ENCODE assay signal across 20 mouse cellular contexts in genomic region chr13:92129877-92130276, GRCm38 (mm10). TPM values are rescaled to one million over a fixed set of nuclear protein-coding genes. Genes with fewer than 3 reads are reported as not detected.
DNase-seq lines count a peak whose midpoint lies in the region; ATAC-seq and TF ChIP-seq lines count a peak whose summit lies in the region.
"Had no signal": no experiment of that assay in that cellular context is flagged by ENCODE, and none has a peak within 500 bp of the region (broad histone marks: within the 10 kb centered on the region; RNA-seq: fewer than 3 reads in every experiment).

No protein-coding gene starts in this region.

- peaks cover 25% of the 10 kb centered on the region for H3K27me3 ChIP-seq in kidney, embryonic 14.5 days (ENCODE audit: control insufficient read depth, insufficient read depth, low read length)
- H3K27me3 ChIP-seq in midbrain, embryonic 16.5 days (ENCODE audit: control insufficient read depth, insufficient read depth, low read depth, low read length): peaks cover 2% of the 10 kb centered on the region; the same call in 1 of the 2 replicates
- H3K27me3 ChIP-seq in midbrain, embryonic 11.5 days (ENCODE audit: control insufficient read depth, insufficient read depth, low read length): peaks cover 17% of the 10 kb centered on the region
- H3K27me3 ChIP-seq in intestine, embryonic 16.5 days (replicated peaks; ENCODE audit: control insufficient read depth, insufficient read depth, low read length): peaks cover 5% of the 10 kb centered on the region; the same call in 1 of the 2 replicates
- H3K27me3 ChIP-seq in stomach, postnatal 0 days (ENCODE audit: control insufficient read depth, insufficient read depth, low read length): no peaks in the 10 kb centered on the region; the same call in 1 of the 2 replicates
- no peaks in the 10 kb centered on the region; the same call in 1 of the 2 replicates for H3K27me3 ChIP-seq in thymus, adult 2 months (ENCODE audit: control insufficient read depth, insufficient read depth, low read length)

- H3K4me2 ChIP-seq in kidney, embryonic 14.5 days (replicated peaks; ENCODE audit: low read depth, low read length): no peak overlapping the region; the same call in 1 of the 2 replicates
- peak overlapping the region; percentile 87 for H3K4me2 ChIP-seq in midbrain, embryonic 16.5 days (ENCODE audit: low read length)
- H3K4me2 ChIP-seq in midbrain, embryonic 11.5 days: no peak overlapping the region
- peak overlapping the region; percentile 98 for H3K4me2 ChIP-seq in intestine, embryonic 16.5 days (ENCODE audit: low read depth, low read length)
- H3K4me2 ChIP-seq in stomach, postnatal 0 days (replicated peaks; ENCODE audit: low read depth): 0 out of 2 replicates have a peak overlapping the region, but pooled peaks have one; percentile 11
- H3K4me2 ChIP-seq: embryonic facial prominence, embryonic 15.5 days; heart, embryonic 11.5 days; liver, embryonic 12.5 days; neural tube, embryonic 13.5 days had no signal

- no peaks in the 10 kb centered on the region for H3K9me3 ChIP-seq in kidney, embryonic 14.5 days (ENCODE audit: control insufficient read depth, low read length)
- no peaks in the 10 kb centered on the region for H3K9me3 ChIP-seq in midbrain, embryonic 16.5 days (replicated peaks; ENCODE audit: control insufficient read depth, low read length, poor library complexity, severe bottlenecking)
- no peaks in the 10 kb centered on the region for H3K9me3 ChIP-seq in midbrain, embryonic 11.5 days (ENCODE audit: control insufficient read depth, low read length)
- H3K9me3 ChIP-seq in intestine, embryonic 16.5 days (ENCODE audit: control insufficient read depth, low read length): no peaks in the 10 kb centered on the region
- no peaks in the 10 kb centered on the region for H3K9me3 ChIP-seq in stomach, postnatal 0 days (ENCODE audit: control insufficient read depth, low read length)
- H3K9me3 ChIP-seq: embryonic facial prominence, embryonic 15.5 days; forebrain, embryonic 10.5 days; limb, embryonic 10.5 days; liver, embryonic 12.5 days; lung, embryonic 15.5 days; neural tube, embryonic 13.5 days had no signal

- TF ChIP-seq POLR2A in thymus, adult 2 months (IDR thresholded peaks at IDR 0.05; ENCODE audit: control insufficient read depth, extremely low read depth, insufficient read depth, low read length, poor library complexity): no peak

- DNase-seq in kidney, postnatal 14 days: no peak
- no peak for DNase-seq in midbrain, embryonic 11.5 days (ENCODE audit: low spot score, missing footprints)
- no peak for DNase-seq in stomach, postnatal 0 days (ENCODE audit: low spot score)
- no peak for DNase-seq in thymus, adult 2 months
- DNase-seq: cerebellum, adult 9-11 months; embryo, embryonic 11 days; gastrocnemius, postnatal 36 days; heart, postnatal 14 days; thymus, postnatal 14 days had no signal

- H3K36me3 ChIP-seq in kidney, embryonic 14.5 days (ENCODE audit: control insufficient read depth, insufficient read depth, low read length): no peaks in the 10 kb centered on the region
- no peaks in the 10 kb centered on the region for H3K36me3 ChIP-seq in midbrain, embryonic 16.5 days (ENCODE audit: control insufficient read depth, insufficient read depth, low read length)
- no peaks in the 10 kb centered on the region for H3K36me3 ChIP-seq in midbrain, embryonic 11.5 days (ENCODE audit: control insufficient read depth, insufficient read depth, low read length)
- no peaks in the 10 kb centered on the region for H3K36me3 ChIP-seq in intestine, embryonic 16.5 days (ENCODE audit: control insufficient read depth, insufficient read depth, low read length)
- H3K36me3 ChIP-seq in stomach, postnatal 0 days (ENCODE audit: control insufficient read depth, insufficient read depth, low read length): no peaks in the 10 kb centered on the region
- H3K36me3 ChIP-seq in thymus, adult 2 months (ENCODE audit: control insufficient read depth, insufficient read depth, low read length): no peaks in the 10 kb centered on the region
- H3K36me3 ChIP-seq: embryonic facial prominence, embryonic 15.5 days; forebrain, embryonic 10.5 days; limb, embryonic 10.5 days; liver, embryonic 12.5 days; lung, embryonic 15.5 days; neural tube, embryonic 13.5 days had no signal

- H3K4me1 ChIP-seq in kidney, embryonic 14.5 days (ENCODE audit: control insufficient read depth, insufficient read depth, low read length): no peaks in the 10 kb centered on the region
- H3K4me1 ChIP-seq in midbrain, embryonic 16.5 days (ENCODE audit: control insufficient read depth, insufficient read depth, low read length): peaks cover 7% of the 10 kb centered on the region
- peaks cover 10% of the 10 kb centered on the region for H3K4me1 ChIP-seq in midbrain, embryonic 11.5 days (ENCODE audit: control insufficient read depth, insufficient read depth, low read length)
- H3K4me1 ChIP-seq in intestine, embryonic 16.5 days (ENCODE audit: control insufficient read depth, insufficient read depth, low read length): peaks cover 10% of the 10 kb centered on the region
- 0 out of 2 replicates have a peak, but pooled peaks cover 4% of the 10 kb centered on the region for H3K4me1 ChIP-seq in stomach, postnatal 0 days (replicated peaks; ENCODE audit: control insufficient read depth, insufficient read depth)
- H3K4me1 ChIP-seq in thymus, adult 2 months (replicated peaks; ENCODE audit: control insufficient read depth, insufficient read depth, low read length): no peaks in the 10 kb centered on the region
- H3K4me1 ChIP-seq: liver, embryonic 12.5 days had no signal

- H3K4me3 ChIP-seq in kidney, embryonic 14.5 days (ENCODE audit: low read length): peak overlapping the region; percentile 63; the same call in 1 of the 2 replicates
- H3K4me3 ChIP-seq in midbrain, embryonic 16.5 days (ENCODE audit: low read depth, low read length): peak overlapping the region; percentile 58
- no peak overlapping the region for H3K4me3 ChIP-seq in midbrain, embryonic 11.5 days (ENCODE audit: low read depth, low read length)
- peak overlapping the region; percentile 67 for H3K4me3 ChIP-seq in intestine, embryonic 16.5 days (ENCODE audit: low read length)
- H3K4me3 ChIP-seq in stomach, postnatal 0 days (ENCODE audit: low read depth, low read length): no peak overlapping the region
- H3K4me3 ChIP-seq in thymus, adult 2 months (ENCODE audit: control insufficient read depth, insufficient read depth, low read length): no peak overlapping the region
- H3K4me3 ChIP-seq: embryonic facial prominence, embryonic 15.5 days; forebrain, embryonic 10.5 days; limb, embryonic 10.5 days; liver, embryonic 12.5 days; lung, embryonic 15.5 days; neural tube, embryonic 13.5 days had no signal

- no peak for ATAC-seq in kidney, embryonic 14.5 days (ENCODE audit: low FRiP score, low TSS enrichment)
- ATAC-seq in midbrain, embryonic 16.5 days: no peak
- ATAC-seq in midbrain, embryonic 11.5 days (ENCODE audit: low FRiP score): no peak
- peak; percentile 52 for ATAC-seq in intestine, embryonic 16.5 days
- ATAC-seq in stomach, postnatal 0 days (ENCODE audit: low FRiP score, low TSS enrichment): no peak
- ATAC-seq: CD4-positive, CD25-positive, alpha-beta regulatory T cell, adult 4 months; liver, embryonic 12.5 days had no signal

- H3K27ac ChIP-seq in kidney, embryonic 14.5 days (ENCODE audit: low read depth, low read length): no peak overlapping the region
- no peak overlapping the region for H3K27ac ChIP-seq in midbrain, embryonic 16.5 days (ENCODE audit: low read length)
- no peak overlapping the region for H3K27ac ChIP-seq in midbrain, embryonic 11.5 days (ENCODE audit: low read depth, low read length)
- H3K27ac ChIP-seq in intestine, embryonic 16.5 days (ENCODE audit: low read length): peak overlapping the region; percentile 37; the same call in 1 of the 2 replicates
- H3K27ac ChIP-seq in stomach, postnatal 0 days (replicated peaks): no peak overlapping the region
- H3K27ac ChIP-seq in thymus, adult 2 months (ENCODE audit: control insufficient read depth, insufficient read depth, low read length): no peak overlapping the region
- H3K27ac ChIP-seq: embryonic facial prominence, embryonic 15.5 days; forebrain, embryonic 10.5 days; limb, embryonic 10.5 days; liver, embryonic 12.5 days; lung, embryonic 15.5 days; neural tube, embryonic 13.5 days had no signal

- no peak for TF ChIP-seq EP300 in stomach, postnatal 0 days (optimal IDR thresholded peaks at IDR 0.05)

- TF ChIP-seq CTCF in stomach, postnatal 0 days (IDR thresholded peaks at IDR 0.05; ENCODE audit: low read depth): no peak
- no peak for TF ChIP-seq CTCF in thymus, adult 2 months (IDR thresholded peaks at IDR 0.05; ENCODE audit: borderline replicate concordance, control insufficient read depth, extremely low read depth, insufficient read depth, low read length, poor library complexity)

- H3K9ac ChIP-seq in kidney, embryonic 14.5 days (ENCODE audit: low read depth, low read length): no peak overlapping the region
- no peak overlapping the region for H3K9ac ChIP-seq in midbrain, embryonic 16.5 days (ENCODE audit: low read depth, low read length)
- no peak overlapping the region for H3K9ac ChIP-seq in midbrain, embryonic 11.5 days (ENCODE audit: low read length)
- no peak overlapping the region for H3K9ac ChIP-seq in intestine, embryonic 16.5 days (ENCODE audit: low read depth, low read length)
- H3K9ac ChIP-seq in stomach, postnatal 0 days (ENCODE audit: low read length): no peak overlapping the region
- H3K9ac ChIP-seq: embryonic facial prominence, embryonic 15.5 days; liver, embryonic 12.5 days; lung, embryonic 15.5 days; neural tube, embryonic 13.5 days had no signal

- 69% methylated on average over 4 of the region's 4 CpGs for WGBS in kidney, embryonic 14.5 days
- 86% methylated on average over 4 of the region's 4 CpGs for WGBS in midbrain, embryonic 16.5 days
- 88% methylated on average over 4 of the region's 4 CpGs for WGBS in midbrain, embryonic 11.5 days
- WGBS in intestine, embryonic 16.5 days: 67% methylated on average over 4 of the region's 4 CpGs
- WGBS in stomach, postnatal 0 days: 66% methylated on average over 4 of the region's 4 CpGs
- WGBS in thymus, adult 2 months: 85% methylated on average over 4 of the region's 4 CpGs

RNA-seq across cellular contexts. Expression of gene Rasgrf2, which starts 1.6 kb away (rescaled TPM):
- 1.5 and 1.7 TPM in 2 replicates for polyA plus RNA-seq in kidney, embryonic 14.5 days (2014; fragmentation: Nextera tagmentation; extraction: Ambion mirVana)
- polyA plus RNA-seq in midbrain, embryonic 16.5 days (2015; fragmentation: Nextera tagmentation; extraction: Ambion mirVana): 10.5 and 14.6 TPM in 2 replicates
- 0.11 TPM in 1 of 2 replicates, not detected in the other for polyA plus RNA-seq in midbrain, embryonic 11.5 days (2014; fragmentation: Nextera tagmentation; extraction: Ambion mirVana)
- 3.2 and 4.1 TPM in 2 replicates for polyA plus RNA-seq in intestine, embryonic 16.5 days (2015; fragmentation: Nextera tagmentation; extraction: Ambion mirVana)
- 0.39 and 0.44 TPM in 2 replicates for polyA plus RNA-seq in stomach, postnatal 0 days (2015; fragmentation: Nextera tagmentation; extraction: Ambion mirVana)
- 6.3 and 8.7 TPM in 2 replicates for polyA plus RNA-seq in thymus, adult 2 months (2012; rRNA removed)
- polyA plus RNA-seq: forebrain, embryonic 10.5 days had no signal

Comparison
In these comparisons a context has a peak if more than half of its experiments do, and no peak if none do; other contexts are left out.
1. H3K4me2 ChIP-seq: peak in midbrain, embryonic 16.5 days (single experiment), intestine, embryonic 16.5 days (single experiment) and stomach, postnatal 0 days (single experiment); none in kidney, embryonic 14.5 days (single experiment) and midbrain, embryonic 11.5 days (single experiment).
2. H3K4me3 ChIP-seq: peak in kidney, embryonic 14.5 days (single experiment), midbrain, embryonic 16.5 days (single experiment) and intestine, embryonic 16.5 days (single experiment); none in midbrain, embryonic 11.5 days (single experiment), stomach, postnatal 0 days (single experiment) and thymus, adult 2 months (single experiment).